Mouse (Mus musculus) gastrocnemius, adult 2 months (tissue): ENCODE results near the gene BC051142. TPM values are rescaled to one million over a fixed set of nuclear protein-coding genes. Genes with fewer than 3 reads are reported as not detected.
A peak's percentile ranks its signal among the peaks of the same experiment; 100 is the strongest.

Experiments used
- DNase-seq: peaks from one replicate; pipeline ENCODE4 v3.0.0; 2022
- H3K27ac ChIP-seq: fragments of 200-600 bp; 2 replicates; pipeline ENCODE4 v1.8.1; 2022; ENCODE audit warnings: mild to moderate bottlenecking
- H3K4me3 ChIP-seq: fragments of 200-600 bp; 2 replicates; pipeline ENCODE4 v1.8.1; 2022; ENCODE audit warnings: mild to moderate bottlenecking, moderate library complexity
- CTCF ChIP-seq: fragments of 200-600 bp; IDR thresholded peaks from 2 replicates; pipeline ENCODE4 v1.8.1; 2022; ENCODE audit warnings: antibody characterized with exemption, mild to moderate bottlenecking, moderate library complexity
- intact Hi-C: fragments of 180-260 bp; cut with DNase I; formaldehyde crosslinking; loops from one replicate; pipeline ENCODE4 v1.15.1; 2025
- long read RNA-seq, 2 experiments: library from polyadenylated mRNA; stranded (forward); transcript quantifications; one replicate each; pipeline ENCODE4 v2.0.0; 2021
- total RNA-seq, 2 experiments: library from RNA; stranded (reverse); gene quantifications; 2 replicates each; pipeline ENCODE4 v1.2.3; 2021

The BC051142 gene
- total RNA-seq, result under 1 TPM in 1 of 2 experiments, not detected in 1; 0.43 TPM
- long read RNA-seq, experiment 1, result 0 reads
- long read RNA-seq, experiment 2, result 0 reads

GRCm38 (mm10) chr17:34398711-34399393 is at the start of gene BC051142:
Gene BC051142 (plus strand): TSS chr17:34398820.
- peak within 1 kb of the TSS; percentile 81 for H3K27ac ChIP-seq
- H3K4me3 ChIP-seq, result peak within 1 kb of the TSS; percentile 76
- TF ChIP-seq CTCF, result no peak
- intact Hi-C loops, result no loop called here
- DNase-seq, result peak; percentile 70

DNA sequence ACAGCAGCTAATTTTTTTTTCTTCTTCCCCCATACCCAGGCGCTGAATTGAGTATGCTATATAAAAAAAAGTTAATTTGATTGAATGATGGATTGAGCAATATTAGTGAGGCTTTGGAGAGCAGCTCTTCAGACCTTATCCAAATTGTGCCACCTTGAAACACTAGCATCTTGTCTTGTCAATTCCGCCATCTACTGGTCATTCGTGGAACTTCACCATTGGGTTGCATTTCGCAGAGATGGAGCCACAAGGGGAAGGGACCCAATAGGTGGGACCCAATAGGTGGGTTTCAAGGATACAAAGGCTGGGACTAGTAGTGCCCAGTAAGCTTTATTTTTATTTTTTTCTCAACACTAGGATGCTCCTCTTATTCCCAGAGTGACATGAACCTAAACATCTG is 49.2 kb upstream of the BC051142 start:
- DNase-seq, result peak; percentile 59
- H3K27ac ChIP-seq, result no peak overlapping the region
- no peak overlapping the region for H3K4me3 ChIP-seq
- peak; percentile 90 for TF ChIP-seq CTCF
- intact Hi-C loops, result loop anchor here (10.0 kb wide), 1 partner anchor 95 kb away; the partner anchor contains the start of gene H2-Ab1

DNA sequence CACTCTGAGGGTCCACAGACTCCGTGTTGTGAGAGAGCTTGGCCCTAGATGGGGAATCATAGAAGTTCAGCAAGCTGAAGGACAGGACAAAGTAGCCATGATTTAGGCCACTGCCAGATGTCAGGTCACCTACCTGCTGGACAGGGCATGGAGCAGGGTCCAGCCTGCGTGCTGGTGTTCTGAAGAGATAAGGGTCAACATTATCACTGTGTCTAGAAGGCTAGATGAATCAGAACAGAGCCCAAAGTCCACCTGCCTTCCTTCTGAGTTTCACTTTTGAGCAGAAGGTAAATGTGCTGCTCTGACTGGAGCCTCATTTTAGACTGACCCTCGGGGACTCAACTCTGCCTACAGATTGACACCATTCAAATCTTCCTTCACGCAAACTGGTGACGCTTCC is 44.1 kb upstream of the BC051142 start, which contains the start of gene Btnl2:
TSS of gene Btnl2 (plus strand) at position 284 of the 400 bp plus-strand sequence.
- Histone ChIP-seq H3K4me3 (no peak within 1 kb of the TSS), H3K27ac (peak within 1 kb of the TSS; percentile 35; the same call in 1 of the 2 replicates)
- intact Hi-C loops, result no loop called here
- no peak for DNase-seq
- TF ChIP-seq CTCF, result no peak

GRCm38 (mm10) chr17:34354940-34355339 is 43.7 kb upstream of the BC051142 start:
- H3K27ac ChIP-seq, result peak overlapping the region; percentile 35; the same call in 1 of the 2 replicates
- intact Hi-C loops, result no loop called here
- no peak overlapping the region for H3K4me3 ChIP-seq
- no peak for DNase-seq
- TF ChIP-seq CTCF, result no peak

GRCm38 (mm10) chr17:34362954-34363546 is 35.6 kb upstream of the BC051142 start:
- intact Hi-C loops, result no loop called here
- no peak for TF ChIP-seq CTCF
- Histone ChIP-seq H3K4me3 (no peak overlapping the region), H3K27ac (no peak overlapping the region)
- DNase-seq, result no peak

- Histone ChIP-seq H3K4me3 (no peak overlapping the region), H3K27ac (no peak overlapping the region)
- DNase-seq, result no peak
- intact Hi-C loops, result no loop called here
- no peak for TF ChIP-seq CTCF
Measured at GRCm38 (mm10) chr17:34363676-34364310, 34.8 kb upstream of the BC051142 start.

- peak overlapping the region; percentile 33 for H3K4me3 ChIP-seq
- intact Hi-C loops, result no loop called here
- no peak overlapping the region for H3K27ac ChIP-seq
- peak; percentile 24 for DNase-seq
- no peak for TF ChIP-seq CTCF
Measured at GRCm38 (mm10) chr17:34365031-34365430, 33.6 kb upstream of the BC051142 start.

- DNase-seq, result no peak
- TF ChIP-seq CTCF, result no peak
- Histone ChIP-seq H3K4me3 (no peak overlapping the region), H3K27ac (no peak overlapping the region)
- intact Hi-C loops, result no loop called here
Measured at GRCm38 (mm10) chr17:34370563-34370962, 28.1 kb upstream of the BC051142 start.

DNA sequence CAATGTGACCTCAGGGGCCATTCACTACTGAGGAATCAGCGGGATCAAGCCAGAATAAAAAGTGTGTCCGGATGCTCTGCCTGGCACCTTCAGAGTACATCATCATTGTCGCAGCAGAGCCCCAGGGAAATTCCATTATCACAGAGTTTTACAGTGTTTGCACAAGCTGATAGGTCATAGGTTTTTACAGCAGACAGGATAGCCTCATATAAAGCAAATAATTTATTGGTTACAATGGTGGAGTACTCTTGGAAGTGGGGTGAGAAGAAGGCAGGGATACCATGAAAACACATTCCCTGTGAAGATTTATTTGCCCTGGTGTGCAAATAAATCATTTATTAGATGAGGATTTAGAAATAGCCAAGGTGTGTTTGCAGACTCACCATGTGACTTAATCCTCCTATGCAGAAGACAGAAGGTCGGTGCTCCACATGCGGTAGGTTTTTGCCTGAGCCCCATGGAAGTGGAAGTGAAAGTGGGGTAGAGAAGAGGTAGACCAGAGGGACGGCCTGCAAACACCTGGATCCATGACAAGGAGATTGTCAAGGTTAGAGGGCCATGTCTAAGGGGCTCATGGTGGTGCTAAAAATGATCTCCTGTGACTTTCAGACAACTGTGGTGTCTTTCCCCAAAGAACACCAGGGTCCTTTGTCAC is 25.4 kb upstream of the BC051142 start:
- DNase-seq, result no peak
- no peak overlapping the region for H3K27ac ChIP-seq
- TF ChIP-seq CTCF, result no peak
- no peak overlapping the region for H3K4me3 ChIP-seq
- intact Hi-C loops, result no loop called here

DNA sequence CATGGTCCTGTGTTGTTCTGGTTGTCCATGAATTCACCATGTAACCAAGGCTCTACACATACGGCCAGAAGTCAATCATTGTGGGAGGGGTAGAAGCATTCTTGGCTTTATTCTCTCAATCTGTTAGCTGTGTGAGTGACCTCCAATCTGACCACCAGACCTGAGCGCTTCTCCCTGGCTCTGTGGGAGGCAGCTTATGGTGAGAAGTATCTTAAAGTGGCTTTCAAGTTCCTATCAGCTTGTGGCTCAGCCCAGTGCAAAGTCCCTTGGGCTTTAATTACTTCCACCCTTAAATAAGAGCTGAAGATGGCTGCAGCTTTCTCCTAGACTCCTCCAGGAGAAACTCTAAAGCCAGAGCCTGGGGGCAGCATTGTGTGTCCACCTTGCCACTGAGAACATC is 21.8 kb upstream of the BC051142 start, which contains the start of gene Btnl1:
TSS of gene Btnl1 (plus strand) at position 286 of the 400 bp plus-strand sequence.
- no peak for TF ChIP-seq CTCF
- DNase-seq, result no peak
- H3K27ac ChIP-seq, result no peak within 1 kb of the TSS
- no peak within 1 kb of the TSS for H3K4me3 ChIP-seq
- intact Hi-C loops, result no loop called here

DNA sequence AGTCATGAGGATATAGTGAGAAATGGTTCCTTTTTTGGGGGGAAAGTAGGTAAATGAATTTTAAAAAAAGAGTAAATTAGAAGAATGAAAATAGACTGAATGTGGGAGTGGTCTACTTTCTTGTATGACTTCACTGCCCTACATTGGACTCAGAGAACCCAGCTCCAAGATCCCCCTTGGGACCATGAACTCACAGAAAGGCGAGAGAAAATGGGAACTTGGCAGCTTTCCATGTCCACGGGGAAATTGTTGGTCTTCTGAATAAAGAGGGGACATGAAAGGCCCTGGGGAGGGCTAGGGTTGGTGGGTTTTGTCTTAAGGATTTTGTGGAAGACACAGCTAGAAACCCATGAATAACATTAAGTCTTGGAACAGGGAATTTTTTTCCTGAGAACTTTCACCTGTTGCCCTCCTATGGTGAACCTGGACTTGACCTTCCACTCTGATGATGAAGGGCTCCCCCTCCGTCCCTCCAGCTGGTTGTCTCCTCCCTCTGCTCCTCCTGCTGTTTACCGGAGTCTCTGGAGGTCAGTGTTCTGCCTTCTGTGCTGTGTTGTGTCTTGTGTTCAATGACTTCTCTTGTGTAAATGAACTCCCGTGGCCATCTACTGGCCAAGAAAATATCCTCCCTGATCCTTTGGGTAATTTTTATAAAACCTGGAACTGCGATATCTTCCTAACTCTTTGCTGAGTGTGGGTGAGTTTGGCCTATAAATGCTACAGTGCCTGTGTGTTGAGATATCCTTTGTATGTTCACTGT is 21.0 kb upstream of the BC051142 start:
- DNase-seq, result no peak

GRCm38 (mm10) chr17:34378716-34379115 is 19.9 kb upstream of the BC051142 start:
- H3K4me3 ChIP-seq, result no peak overlapping the region
- intact Hi-C loops, result no loop called here
- no peak overlapping the region for H3K27ac ChIP-seq
- TF ChIP-seq CTCF, result no peak
- no peak for DNase-seq

More for the DNA sequence above, 21.0 kb upstream of the BC051142 start:
- intact Hi-C loops, result no loop called here
- no peak overlapping the region for H3K27ac ChIP-seq
- TF ChIP-seq CTCF, result no peak
- no peak overlapping the region for H3K4me3 ChIP-seq
